9 mouse cellular contexts compared by ENCODE assay signal in genomic region chr5:65434471-65435362, GRCm38 (mm10). TPM values are rescaled to one million over a fixed set of nuclear protein-coding genes. Genes with fewer than 3 reads are reported as not detected.
DNase-seq lines count a peak whose midpoint lies in the region; ATAC-seq lines count a peak whose summit lies in the region.
"Had no signal": no experiment of that assay in that cellular context is flagged by ENCODE, and none has a peak within 500 bp of the region (broad histone marks: within the 10 kb centered on the region; RNA-seq: fewer than 3 reads in every experiment).

No protein-coding gene starts in this region.

- peak overlapping the region; percentile 86 for H3K27ac ChIP-seq in lung, embryonic 16.5 days (ENCODE audit: low read length)
- no peak overlapping the region for H3K27ac ChIP-seq in forebrain, embryonic 11.5 days (ENCODE audit: low read depth, low read length)
- H3K27ac ChIP-seq in neural tube, embryonic 12.5 days = 0 out of 2 replicates have a peak overlapping the region, but pooled peaks have one; percentile 53

- peak overlapping the region; percentile 78 for H3K4me3 ChIP-seq in lung, embryonic 16.5 days (ENCODE audit: low read length)
- H3K4me3 ChIP-seq in forebrain, embryonic 11.5 days (ENCODE audit: low read depth, low read length) = peak overlapping the region; percentile 68
- H3K4me3 ChIP-seq in neural tube, embryonic 12.5 days = peak overlapping the region; percentile 76

- peak overlapping the region; percentile 56 for H3K4me2 ChIP-seq in lung, embryonic 16.5 days (ENCODE audit: low read depth, low read length)
- H3K4me2 ChIP-seq in forebrain, embryonic 11.5 days (ENCODE audit: low read depth, low read length, severe bottlenecking) = peak overlapping the region; percentile 90
- H3K4me2 ChIP-seq in neural tube, embryonic 12.5 days (replicated peaks) = peak overlapping the region; percentile 80

- H3K27me3 ChIP-seq in lung, embryonic 16.5 days (ENCODE audit: control insufficient read depth, insufficient read depth, low read depth, low read length) = no peaks in the 10 kb centered on the region
- H3K27me3 ChIP-seq in forebrain, embryonic 11.5 days (ENCODE audit: control insufficient read depth, insufficient read depth, low read length) = no peaks in the 10 kb centered on the region
- H3K27me3 ChIP-seq in neural tube, embryonic 12.5 days (replicated peaks) = no peaks in the 10 kb centered on the region

- WGBS in lung, embryonic 16.5 days = 3% methylated on average over 15 of the region's 15 CpGs
- 6% methylated on average over 15 of the region's 15 CpGs for WGBS in forebrain, embryonic 11.5 days
- WGBS in neural tube, embryonic 12.5 days = 6% methylated on average over 15 of the region's 15 CpGs

- H3K9me3 ChIP-seq in lung, embryonic 16.5 days (ENCODE audit: control insufficient read depth, low read length) = no peaks in the 10 kb centered on the region
- H3K9me3 ChIP-seq in forebrain, embryonic 11.5 days (ENCODE audit: control insufficient read depth, low read length) = no peaks in the 10 kb centered on the region
- no peaks in the 10 kb centered on the region for H3K9me3 ChIP-seq in neural tube, embryonic 12.5 days

- DNase-seq in cerebellum, adult 11-12 months = peak; percentile 29
- DNase-seq in lung, postnatal 36 days = no peak
- no peak for DNase-seq in forebrain, embryonic 11.5 days (ENCODE audit: low spot score)
- peak; percentile 19 to 58 for DNase-seq in layer of hippocampus, postnatal 14 days (ENCODE audit: low spot score in 2 of 2)
- no peak for DNase-seq in yolk sac, embryonic 10.5 days (ENCODE audit: low spot score)

- ATAC-seq in cerebellum, adult (ENCODE audit: insufficient number of reproducible peaks, low FRiP score, low TSS enrichment) = no peak
- no peak for ATAC-seq in lung, embryonic 16.5 days (ENCODE audit: low read depth)
- ATAC-seq in forebrain, embryonic 11.5 days (replicated peaks; ENCODE audit: low FRiP score) = peak; percentile 13; the same call in 1 of the 2 replicates
- peak; percentile 34 for ATAC-seq in neural tube, embryonic 12.5 days (ENCODE audit: low FRiP score, low read depth)

- H3K36me3 ChIP-seq in lung, embryonic 16.5 days (ENCODE audit: control insufficient read depth, insufficient read depth, low read length) = no peaks in the 10 kb centered on the region
- H3K36me3 ChIP-seq in forebrain, embryonic 11.5 days (ENCODE audit: control insufficient read depth, insufficient read depth, low read length) = no peaks in the 10 kb centered on the region
- 0 out of 2 replicates have a peak, but pooled peaks cover 3% of the 10 kb centered on the region for H3K36me3 ChIP-seq in neural tube, embryonic 12.5 days

- H3K9ac ChIP-seq in lung, embryonic 16.5 days (ENCODE audit: low read length) = peak overlapping the region; percentile 81
- H3K9ac ChIP-seq in forebrain, embryonic 11.5 days (ENCODE audit: low read length) = peak overlapping the region; percentile 79
- H3K9ac ChIP-seq in neural tube, embryonic 12.5 days = peak overlapping the region; percentile 84

- peaks cover 12% of the 10 kb centered on the region for H3K4me1 ChIP-seq in lung, embryonic 16.5 days (replicated peaks; ENCODE audit: control insufficient read depth, insufficient read depth, low read length)
- no peaks in the 10 kb centered on the region for H3K4me1 ChIP-seq in forebrain, embryonic 11.5 days (replicated peaks; ENCODE audit: control insufficient read depth, insufficient read depth, low read length)
- H3K4me1 ChIP-seq in neural tube, embryonic 12.5 days = peaks cover 6% of the 10 kb centered on the region

RNA-seq across cellular contexts. Expression of gene Ugdh, which starts 1.0 kb away (rescaled TPM):
- 139 and 148 TPM in 2 replicates for polyA plus RNA-seq in lung, embryonic 16.5 days (2015; fragmentation: Nextera tagmentation; extraction: Ambion mirVana)
- polyA plus RNA-seq in forebrain, embryonic 11.5 days (2014; fragmentation: Nextera tagmentation; extraction: Ambion mirVana) = 68.6 and 69.0 TPM in 2 replicates
- total RNA-seq in layer of hippocampus, postnatal 14 days (2021) = 10 to 100 TPM; 24.1 to 30.9 TPM
- polyA plus RNA-seq in neural tube, embryonic 12.5 days (2016; fragmentation: Nextera tagmentation; extraction: Ambion mirVana) = 69.9 and 70.3 TPM in 2 replicates

RNA-seq across cellular contexts. Expression of gene Lias, which starts 43.4 kb away (rescaled TPM):
- polyA plus RNA-seq in lung, embryonic 16.5 days (2015; fragmentation: Nextera tagmentation; extraction: Ambion mirVana) = 55.7 TPM in 2 replicates
- polyA plus RNA-seq in forebrain, embryonic 11.5 days (2014; fragmentation: Nextera tagmentation; extraction: Ambion mirVana) = 67.5 and 70.0 TPM in 2 replicates
- total RNA-seq in layer of hippocampus, postnatal 14 days (2021) = 10 to 100 TPM; 33.2 to 42.5 TPM
- polyA plus RNA-seq in neural tube, embryonic 12.5 days (2016; fragmentation: Nextera tagmentation; extraction: Ambion mirVana) = 61.6 and 63.0 TPM in 2 replicates

RNA-seq across cellular contexts. Expression of gene Rpl9, which starts 43.5 kb away (rescaled TPM):
- 1,031 and 1,063 TPM in 2 replicates for polyA plus RNA-seq in lung, embryonic 16.5 days (2015; fragmentation: Nextera tagmentation; extraction: Ambion mirVana)
- 874 and 891 TPM in 2 replicates for polyA plus RNA-seq in forebrain, embryonic 11.5 days (2014; fragmentation: Nextera tagmentation; extraction: Ambion mirVana)
- total RNA-seq in layer of hippocampus, postnatal 14 days (2021) = 100 to 1,000 TPM; 548 to 565 TPM
- 677 and 706 TPM in 2 replicates for polyA plus RNA-seq in neural tube, embryonic 12.5 days (2016; fragmentation: Nextera tagmentation; extraction: Ambion mirVana)

RNA-seq across cellular contexts. Expression of gene Gm43552, which starts 57.9 kb away (rescaled TPM):
- not detected in 2 replicates for polyA plus RNA-seq in lung, embryonic 16.5 days (2015; fragmentation: Nextera tagmentation; extraction: Ambion mirVana)
- polyA plus RNA-seq in forebrain, embryonic 11.5 days (2014; fragmentation: Nextera tagmentation; extraction: Ambion mirVana) = not detected in 2 replicates
- total RNA-seq in layer of hippocampus, postnatal 14 days (2021) = not detected
- not detected in 2 replicates for polyA plus RNA-seq in neural tube, embryonic 12.5 days (2016; fragmentation: Nextera tagmentation; extraction: Ambion mirVana)
- total RNA-seq: left cerebral cortex, postnatal 10 days had no signal

Comparison
In these comparisons a context has a peak if more than half of its experiments do, and no peak if none do; other contexts are left out.
1. DNase-seq: peak in cerebellum, adult 11-12 months (single experiment) and layer of hippocampus, postnatal 14 days (2 of 2); none in lung, postnatal 36 days (single experiment), forebrain, embryonic 11.5 days (single experiment) and yolk sac, embryonic 10.5 days (single experiment).
2. ATAC-seq: peak in forebrain, embryonic 11.5 days (single experiment) and neural tube, embryonic 12.5 days (single experiment); none in cerebellum, adult (single experiment) and lung, embryonic 16.5 days (single experiment).
3. Peak in every context shown above with its lines, with median percentiles within 50 percentile points of each other: H3K4me2 ChIP-seq, H3K4me3 ChIP-seq and H3K9ac ChIP-seq.